Mouse (Mus musculus) CD4-positive, CD25-positive, alpha-beta regulatory T cell, adult 4 months (primary cell): ENCODE measurements around the gene Npy4r. TPM values are rescaled to one million over a fixed set of nuclear protein-coding genes. Genes with fewer than 3 reads are reported as not detected.

Experiments
- ATAC-seq: one replicate; pipeline ENCODE4 v1.8.0; 2017
- polyA plus RNA-seq, 2 experiments: library from polyadenylated mRNA; unstranded; fragments of 100-300 nt; shearing (Covaris generic); gene quantifications; one replicate each; pipeline ENCODE4 v1.2.1; 2017

Gene Npy4r
- polyA plus RNA-seq: not detected

DNA sequence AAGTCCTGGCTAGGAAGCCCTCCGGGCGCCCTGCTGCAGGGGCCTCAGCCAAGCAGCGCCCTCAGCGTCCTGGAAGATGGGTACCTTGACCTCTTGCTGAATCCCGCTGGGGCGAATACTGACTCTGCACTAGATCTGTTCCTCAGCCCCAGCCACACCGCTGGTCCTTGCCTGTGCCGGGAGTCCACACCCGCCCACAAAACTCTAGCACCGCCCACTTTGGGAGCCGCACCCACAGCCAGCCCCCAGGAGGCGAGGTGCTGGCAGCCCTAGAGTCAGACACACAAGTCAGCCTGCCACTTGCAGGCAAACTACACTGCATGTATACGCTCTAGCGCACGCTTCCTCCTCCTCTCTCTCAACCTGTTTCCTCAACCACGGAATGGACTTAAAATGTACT, at the start of gene Npy4r:
Npy4r (minus strand) TSS at position 148 of the 400 bp plus-strand sequence.
- ATAC-seq: no peak

DNA sequence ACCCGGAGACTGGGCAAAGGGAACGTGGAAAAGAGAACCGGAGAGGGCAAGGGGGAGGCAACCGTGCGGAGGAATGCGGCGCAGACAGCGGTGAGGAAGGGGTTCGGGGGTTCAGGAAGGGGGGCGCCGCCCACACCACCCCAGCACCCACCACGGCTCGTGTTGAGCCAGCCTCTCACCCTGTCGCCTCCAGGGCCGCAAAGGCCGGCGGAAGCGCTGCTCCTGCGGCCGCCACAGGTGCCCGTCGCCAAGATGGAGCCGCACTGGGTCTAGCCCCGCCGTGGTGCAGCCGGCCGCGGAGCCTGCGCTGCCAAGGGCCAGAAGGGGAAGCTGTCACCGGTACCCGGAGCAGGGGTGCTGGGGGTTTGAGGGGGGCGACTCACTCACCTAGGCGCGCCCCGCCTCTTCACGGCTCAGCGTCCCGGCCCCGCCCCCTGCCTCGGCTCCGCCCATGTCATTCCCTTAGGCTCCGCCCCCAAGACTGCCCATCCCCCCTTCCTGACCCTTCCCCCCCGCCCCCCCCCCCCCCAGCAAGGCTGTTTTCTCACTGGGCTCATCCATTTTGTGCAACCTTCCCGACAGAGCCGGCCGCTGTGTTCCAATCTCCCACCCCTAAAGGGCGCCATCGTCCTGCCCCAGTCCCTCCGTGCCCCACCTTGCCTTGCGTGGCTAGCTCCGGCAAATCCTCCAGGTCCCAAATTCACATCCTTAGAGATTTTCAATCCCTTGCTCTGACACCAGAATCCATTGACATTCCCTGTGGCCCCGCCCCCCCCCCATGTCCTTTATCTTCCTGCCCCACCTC, 49.1 kb upstream of the Npy4r start, which contains the start of gene Gprin2:
Gprin2 (minus strand) TSS at position 423 of the 805 bp plus-strand sequence.
- no peak for ATAC-seq

DNA sequence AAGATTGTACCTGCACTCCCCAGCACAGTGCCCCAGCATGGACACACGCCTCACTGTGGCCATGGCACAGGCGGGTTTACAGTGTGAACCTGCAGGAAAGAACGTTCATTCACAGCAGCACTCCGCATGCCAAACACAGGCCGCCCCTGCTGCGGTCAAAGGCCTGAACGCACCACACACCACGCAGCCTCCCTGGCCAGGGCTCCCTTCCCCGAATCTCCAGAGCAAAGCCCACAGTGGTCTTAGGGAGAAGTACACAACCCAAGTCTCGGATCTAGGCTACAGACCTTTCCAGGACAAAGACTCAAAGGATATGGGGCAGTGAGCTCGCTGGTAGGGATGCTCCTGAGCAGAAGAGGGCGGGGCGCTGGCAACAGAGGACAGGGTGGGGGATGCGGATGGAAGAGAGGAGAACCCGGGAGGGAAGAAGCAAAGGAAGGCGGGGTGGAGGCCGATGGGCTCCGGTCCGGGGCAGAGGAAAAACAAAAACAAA, 48.5 kb upstream of the Npy4r start:
- ATAC-seq: no peak

DNA sequence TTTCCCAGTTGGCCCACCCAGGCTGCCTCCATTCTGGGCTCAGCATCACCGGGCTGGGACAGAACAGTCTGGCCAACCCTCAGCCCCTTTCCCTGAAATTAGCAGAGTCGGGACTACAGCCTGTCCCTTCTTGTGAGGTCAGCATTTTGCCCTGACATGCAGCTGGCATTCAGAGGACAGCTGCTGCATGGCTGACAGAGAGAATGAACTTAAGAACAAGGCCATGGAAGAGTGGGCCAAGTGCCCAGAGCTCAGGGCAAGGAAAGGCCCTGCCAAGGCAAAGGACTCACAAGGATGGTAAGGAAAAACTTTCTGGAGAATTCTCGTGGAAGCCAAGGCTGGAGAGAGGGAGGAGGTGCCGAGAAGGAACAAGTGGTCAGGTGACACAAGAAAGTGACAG, 44.4 kb upstream of the Npy4r start:
- ATAC-seq: no peak

DNA sequence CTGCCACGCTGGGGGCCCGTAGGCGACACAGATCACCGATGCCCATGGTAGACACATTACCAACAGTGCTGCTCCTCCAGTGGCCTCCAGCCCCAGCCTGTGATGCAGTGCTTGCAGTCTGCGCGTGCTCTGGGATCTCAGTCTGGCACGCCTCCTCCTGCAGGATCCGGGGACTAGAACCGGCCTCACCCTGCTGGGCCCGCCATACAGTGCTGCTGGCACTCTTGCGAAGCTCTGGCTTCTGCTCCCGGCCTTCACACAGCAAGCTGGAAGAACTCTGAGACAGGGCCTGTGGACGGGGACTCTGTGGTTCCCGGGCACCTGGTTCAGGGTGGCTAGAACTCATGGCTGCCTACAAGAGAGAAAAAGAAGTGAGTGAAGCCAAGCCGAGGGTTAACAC, 43.2 kb upstream of the Npy4r start:
- no peak for ATAC-seq

DNA sequence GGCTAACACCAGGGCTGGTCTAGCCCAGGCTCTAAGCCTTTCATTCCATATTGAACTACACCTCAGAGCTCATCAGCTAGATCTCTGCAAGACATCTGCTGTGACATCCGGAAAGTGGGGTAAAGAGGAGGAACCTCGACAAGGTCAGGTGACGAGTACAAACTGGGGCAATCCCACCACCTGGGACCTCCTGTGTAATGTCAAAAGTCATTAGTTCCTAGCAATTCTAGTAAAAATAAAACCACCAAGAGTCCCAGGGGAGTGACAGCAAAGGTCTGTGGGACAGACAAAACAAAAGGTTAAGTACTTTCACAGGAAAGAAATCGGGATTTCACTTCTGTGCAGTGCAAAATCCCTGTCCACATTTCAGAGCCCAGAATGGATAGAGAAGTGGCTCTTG, 41.6 kb upstream of the Npy4r start:
- no peak for ATAC-seq

DNA sequence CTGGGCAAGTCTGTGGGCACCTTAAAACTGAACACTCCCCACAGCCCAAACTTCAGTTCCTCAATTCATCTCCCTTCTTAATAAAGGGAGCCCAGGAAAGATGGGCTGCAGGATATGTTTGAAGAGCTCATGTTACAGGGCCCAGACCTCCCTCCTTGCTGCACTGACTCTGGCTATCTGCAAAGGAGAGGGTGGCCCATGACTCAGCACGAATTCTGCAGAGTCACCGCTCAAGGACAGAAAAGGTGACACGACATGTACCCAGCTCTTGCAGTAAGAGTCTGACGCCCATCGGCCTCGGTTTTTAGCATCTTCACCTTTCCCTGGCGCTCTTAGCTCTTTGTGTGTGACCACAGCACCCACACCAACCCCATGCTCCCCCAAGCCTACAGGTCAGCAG, 38.1 kb upstream of the Npy4r start:
- ATAC-seq: no peak

DNA sequence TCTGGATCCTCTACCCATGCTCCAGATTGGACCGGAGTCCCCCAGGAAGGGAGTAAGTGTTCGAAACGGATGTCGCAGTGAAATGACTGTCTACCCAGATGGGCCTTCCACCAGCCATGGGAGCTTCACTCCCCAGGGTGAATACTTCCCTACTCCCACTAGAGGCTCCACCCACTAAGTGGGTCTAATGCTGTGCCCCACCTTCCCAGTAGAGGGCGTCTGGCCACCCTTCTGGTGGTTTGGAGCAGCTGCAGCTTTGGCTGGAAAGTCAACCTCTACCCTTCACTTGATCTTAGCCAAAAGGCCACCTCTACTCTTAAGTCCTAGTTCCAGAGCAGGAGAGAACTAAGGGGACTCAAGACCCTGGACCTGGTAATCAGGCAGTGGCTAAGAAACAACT, 36.3 kb upstream of the Npy4r start:
- ATAC-seq: no peak

DNA sequence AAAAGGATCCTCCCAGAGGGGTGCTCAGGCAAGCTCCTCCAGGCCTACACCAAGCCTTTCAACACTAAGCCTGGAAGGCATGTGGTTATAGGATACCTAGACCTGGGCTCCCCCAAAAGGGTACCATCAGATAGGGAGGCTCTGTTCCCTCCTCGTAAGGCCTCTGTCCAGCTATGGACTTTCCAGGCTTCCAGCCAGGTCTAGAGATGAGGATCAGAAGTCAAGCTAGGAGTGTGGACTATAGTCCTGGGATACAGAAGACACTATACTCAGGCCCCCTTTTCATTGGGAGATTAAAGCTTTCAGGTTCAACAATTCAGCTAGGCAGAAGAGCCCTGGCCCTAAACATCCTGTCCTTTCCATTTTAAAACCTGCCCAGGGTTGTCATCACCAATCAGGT, 30.8 kb upstream of the Npy4r start:
- no peak for ATAC-seq

DNA sequence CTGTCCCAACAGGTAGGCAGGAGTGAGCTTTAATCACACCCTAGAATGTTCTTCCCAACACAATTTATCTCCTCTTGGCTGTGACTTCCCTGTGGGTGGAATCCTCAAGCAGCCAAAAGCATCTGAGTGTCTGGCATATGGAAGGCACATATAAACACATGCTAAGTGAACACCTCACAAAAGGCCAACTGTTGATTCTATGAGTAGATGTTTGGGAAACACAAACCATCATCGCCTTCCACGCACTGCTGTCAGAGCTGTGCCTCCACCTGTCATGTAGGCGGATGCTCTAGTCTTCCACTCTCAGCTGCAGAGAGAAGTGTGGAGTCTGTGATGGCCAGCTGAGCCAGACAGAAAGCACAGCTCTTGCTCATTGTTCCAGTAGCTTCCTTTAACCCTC, 27.1 kb upstream of the Npy4r start:
- ATAC-seq: no peak

DNA sequence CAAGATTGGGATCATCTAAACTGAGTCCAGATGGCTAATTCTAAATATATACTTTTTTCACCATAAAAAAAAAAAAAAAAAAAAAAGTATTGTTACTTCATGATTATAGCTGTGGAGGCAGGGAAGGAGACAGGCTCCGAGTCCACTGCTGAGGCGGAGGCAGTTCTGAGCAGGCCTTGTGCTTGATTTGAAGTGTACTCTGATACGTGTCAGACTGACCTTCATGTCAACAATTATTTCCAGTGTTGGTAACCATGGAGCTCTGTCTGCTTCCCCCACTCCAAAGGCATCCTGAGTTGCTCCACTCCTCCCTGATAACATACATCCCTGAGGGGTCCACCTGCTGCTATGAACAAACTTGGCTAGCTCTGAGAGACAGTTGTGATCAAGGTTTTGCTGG, 18.8 kb upstream of the Npy4r start:
- ATAC-seq: no peak

DNA sequence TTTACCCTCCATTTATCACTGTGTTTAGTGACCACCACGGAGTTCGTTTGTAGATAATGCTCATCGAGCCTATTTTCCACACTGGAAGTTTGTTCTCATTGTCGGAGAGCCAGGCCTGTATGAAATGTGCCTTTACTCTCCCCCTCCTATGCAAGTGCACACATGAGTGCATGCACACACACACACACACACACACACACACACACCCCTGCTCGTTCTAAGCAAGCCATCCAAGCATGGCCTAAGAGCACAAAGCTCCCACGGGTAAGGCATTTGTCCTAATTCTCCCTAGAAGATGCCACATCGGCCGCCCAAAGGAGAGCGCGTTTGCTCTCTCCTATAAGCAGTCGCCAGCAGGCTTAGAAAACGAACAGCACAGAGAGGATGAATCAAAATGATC, 3.5 kb upstream of the Npy4r start:
- no peak for ATAC-seq

DNA sequence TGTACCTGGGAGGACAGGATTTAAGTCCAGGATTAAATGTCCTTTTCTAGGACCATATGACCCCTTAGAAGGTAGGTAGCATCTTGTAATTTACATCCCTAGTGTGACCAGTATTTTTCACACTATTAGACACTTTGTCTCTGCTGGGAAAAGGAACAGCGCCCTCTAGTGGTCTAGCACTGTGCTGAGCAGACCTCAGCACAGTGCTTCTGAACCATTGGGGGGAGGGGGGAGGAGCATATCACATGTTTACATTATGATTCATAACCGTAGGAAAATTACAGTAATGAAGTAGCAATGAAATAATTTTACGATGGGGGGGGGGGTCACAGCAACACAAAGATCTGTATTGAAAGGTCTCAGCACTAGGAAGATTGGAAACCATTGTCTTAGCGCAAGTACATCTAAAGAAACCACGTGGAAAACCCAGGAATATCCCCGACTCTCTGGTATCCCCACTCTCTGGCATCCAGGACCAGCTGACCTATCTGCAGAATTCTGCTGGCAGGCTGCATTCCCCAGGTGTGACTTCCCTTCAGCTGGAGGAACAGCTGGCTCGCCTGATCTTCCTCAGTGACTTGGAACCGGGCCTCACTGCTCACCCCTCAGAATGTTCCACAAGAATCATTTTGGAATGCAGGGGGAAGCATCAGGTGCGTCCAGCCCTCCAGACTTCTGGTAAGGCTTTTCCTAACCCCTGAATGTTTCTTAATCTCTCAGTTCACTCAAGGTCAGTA, 2.5 kb upstream of the Npy4r start:
- no peak for ATAC-seq

DNA sequence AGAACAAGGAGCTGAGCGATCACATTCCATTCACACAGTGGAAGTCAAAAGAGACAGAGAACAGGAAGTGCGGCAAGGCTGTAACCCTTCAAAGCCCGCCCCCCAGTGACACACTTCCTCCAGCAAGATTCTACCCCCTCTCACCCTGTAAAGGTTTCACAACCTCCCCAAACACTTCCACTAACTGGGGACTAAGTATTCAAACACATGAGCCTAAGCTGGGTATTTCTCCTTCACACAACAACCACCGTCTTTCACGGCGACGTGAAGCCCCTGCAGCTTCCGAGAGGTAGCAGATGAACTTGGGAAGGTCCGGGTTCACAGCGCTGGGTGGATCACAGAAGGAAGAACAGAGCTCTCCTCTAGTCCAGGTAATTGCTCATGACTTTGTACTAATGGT, 9.4 kb downstream of the Npy4r start:
- no peak for ATAC-seq

DNA sequence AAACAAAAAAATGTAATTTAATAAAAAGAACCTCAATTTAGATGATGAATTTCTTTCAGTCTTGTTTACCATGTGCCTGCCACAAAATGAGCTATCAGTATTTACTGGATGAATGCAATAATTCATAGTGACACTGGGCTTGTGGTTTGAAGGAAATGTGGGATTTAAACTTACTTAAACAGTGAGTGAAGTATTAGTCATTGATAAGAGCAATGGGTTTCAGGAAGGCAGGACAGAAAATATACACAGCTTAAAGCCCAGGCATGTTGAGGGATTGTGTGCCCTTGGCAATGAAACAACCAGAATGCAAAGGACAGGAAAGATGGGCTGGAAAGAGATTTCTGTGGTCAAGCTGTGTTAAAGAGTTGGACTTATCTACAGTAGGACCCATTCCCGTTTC, 10.0 kb downstream of the Npy4r start:
- ATAC-seq: no peak

DNA sequence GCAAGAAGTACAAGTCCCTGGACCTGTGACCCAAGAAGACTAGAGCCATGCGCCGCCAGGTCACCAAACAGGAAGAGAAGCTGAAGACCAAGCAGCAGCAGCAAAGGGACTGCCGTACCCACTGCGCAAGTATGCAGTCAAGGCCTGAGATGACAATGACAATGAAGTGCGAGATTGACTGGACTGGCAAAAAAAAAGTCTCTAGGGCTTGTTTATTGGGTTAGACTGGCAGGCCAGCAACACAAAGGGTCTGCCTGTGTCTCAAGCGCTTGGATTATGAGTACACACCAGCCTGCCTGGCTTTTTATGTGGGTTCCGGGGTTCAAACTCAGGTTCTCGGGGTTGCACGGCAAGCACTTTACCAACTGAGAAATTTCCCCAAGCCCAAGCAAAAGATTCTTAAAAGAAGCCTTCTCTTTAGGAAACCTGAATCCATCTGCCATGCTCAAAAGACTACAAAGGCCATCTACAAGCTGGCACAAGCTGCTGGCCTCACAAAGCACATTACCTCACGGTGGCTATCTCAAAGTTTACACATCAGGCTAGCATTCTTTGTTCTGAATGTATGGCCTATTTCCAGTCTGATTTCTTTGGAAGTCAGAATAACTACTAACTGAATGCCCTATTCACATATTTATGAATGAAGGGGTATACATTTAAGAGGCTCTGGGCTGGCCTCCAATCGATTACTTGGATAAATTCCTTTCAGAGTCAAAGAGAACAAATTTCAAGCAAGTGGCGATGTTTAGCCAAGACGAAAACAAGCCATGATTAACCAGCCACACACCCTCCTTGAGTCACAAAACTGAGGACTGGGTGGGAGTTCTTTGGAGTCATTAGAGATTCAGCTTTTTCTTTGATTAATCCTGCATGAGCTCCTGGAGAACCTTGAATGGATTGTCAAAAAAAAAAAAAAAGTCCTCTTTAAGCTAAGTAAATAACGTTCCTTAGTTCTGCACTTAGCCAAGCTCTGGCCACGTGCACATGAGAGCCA, 12.3 kb downstream of the Npy4r start:
- no peak for ATAC-seq

DNA sequence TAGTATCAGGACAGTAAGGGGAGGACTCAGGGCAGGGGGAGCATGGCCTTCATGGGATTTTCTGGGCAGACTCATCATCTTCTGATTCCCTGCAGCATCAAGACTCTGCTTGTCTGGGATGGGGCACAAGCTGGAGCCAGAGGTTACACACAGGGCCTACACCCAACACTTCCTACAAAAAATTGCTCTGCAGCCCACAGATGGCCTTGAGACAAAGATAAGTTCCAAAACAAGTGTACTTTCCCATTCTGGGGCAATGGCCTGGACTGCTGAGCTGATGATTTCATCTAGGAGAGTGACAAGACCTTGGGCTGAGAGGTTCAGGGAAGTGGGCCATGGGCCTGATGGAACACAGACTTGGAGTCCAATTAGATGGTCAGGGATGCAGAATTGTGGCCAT, 16.9 kb downstream of the Npy4r start:
- no peak for ATAC-seq

DNA sequence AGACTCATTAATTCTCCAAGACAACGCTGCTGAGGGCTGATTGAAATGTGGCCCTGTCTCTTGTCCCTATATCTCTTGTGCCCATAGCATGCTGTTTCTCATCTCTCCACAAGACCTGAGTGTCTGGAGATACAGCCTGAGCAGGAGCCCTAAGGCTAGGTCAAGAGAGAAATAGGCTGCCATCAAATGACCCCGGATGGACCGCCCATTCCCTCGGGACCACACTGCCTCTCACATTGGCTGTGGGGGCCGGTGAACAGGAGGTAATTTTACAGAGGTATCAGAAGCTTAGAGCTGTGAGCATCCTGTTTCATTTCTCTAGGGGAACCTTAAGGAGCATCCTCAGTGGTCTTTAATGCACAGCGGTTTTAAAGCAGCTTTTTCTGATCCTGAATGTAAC, 21.1 kb downstream of the Npy4r start:
- ATAC-seq: no peak

DNA sequence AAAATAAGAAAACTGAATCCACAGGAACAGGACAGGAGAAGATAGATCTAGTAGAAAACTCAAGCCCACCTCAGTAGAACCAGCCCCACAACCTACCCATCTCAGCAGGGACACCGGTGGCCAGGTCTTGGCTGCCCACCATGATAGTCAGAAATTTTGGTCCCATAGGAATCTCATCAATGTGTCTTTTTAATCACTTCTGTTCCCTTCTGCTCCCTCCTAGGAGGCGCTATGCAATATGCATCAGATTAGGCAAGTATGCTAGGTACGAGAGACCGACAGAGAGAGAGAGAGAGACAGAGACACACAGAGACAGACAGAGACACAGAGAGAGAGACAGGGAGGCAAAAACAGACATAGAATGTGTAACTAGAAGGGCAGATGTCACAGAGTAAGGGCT, 30.6 kb downstream of the Npy4r start:
- ATAC-seq: no peak

DNA sequence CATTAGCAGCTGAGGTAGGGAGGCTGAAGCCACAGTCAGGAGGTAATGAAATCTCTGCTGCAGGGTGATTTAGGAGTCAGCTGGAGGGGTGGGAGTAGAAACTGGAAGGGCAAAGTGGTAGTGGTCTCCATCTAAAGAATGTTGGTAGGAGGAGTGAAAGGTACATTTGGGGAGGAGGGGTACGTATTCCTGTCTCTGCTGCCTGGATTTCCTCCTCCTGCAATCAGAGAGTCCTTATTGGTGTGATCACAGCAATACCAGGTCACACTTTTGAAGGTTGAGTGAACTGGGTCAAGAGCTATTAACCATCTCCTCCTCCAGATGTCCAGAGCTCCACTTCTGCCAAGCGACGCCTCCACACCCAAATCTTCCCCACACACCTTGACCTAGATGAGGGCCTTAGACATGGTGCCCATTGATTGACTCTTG, 31.4 kb downstream of the Npy4r start:
- no peak for ATAC-seq

DNA sequence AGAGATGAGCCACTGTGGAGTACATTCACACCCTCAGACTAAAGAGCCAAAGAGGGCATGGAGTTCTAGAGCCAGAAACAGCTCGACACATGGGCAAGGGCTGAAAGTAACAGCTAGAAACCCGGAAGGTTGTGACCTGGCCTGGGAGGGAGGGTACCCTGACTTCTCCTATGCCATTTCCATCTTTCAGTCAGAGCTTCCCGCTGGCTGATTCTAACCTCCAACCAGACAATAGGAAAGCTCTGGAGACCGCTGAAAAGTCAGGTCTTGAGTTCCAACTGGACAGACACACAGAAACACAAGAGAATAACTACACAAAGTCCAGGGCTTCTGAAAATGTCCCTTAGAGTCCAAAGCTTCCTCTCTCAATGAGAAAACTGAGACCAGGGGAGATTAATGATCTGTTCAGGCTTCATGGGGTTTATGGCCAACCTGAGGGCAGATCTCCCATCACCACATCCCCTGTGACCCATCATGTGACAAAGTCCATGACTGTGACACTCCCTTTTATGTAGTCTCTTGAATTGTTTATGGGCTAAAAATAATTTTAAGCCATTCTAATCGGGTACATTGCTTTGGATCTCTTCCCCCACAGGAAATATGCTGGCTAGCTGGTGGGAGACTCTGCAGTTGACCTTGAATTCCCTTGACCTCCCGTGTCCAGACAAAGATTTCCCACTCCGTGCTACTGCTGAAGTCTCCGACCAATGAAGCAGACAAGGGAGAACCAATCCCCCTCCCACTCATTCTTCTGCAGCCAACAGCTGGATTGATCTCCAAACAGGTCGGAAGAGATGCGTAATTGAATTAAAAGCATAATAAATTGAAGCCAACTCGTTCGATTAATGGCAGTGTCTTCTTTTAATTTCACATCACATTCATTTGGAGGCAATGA, 32.0 kb downstream of the Npy4r start:
- ATAC-seq: no peak
